Mouse (Mus musculus): ENCODE measurements at regions not wholly inside any gene's neighbourhood (a gene's known extent, or its start where the extent isn't known, plus 50 kb on each side); places are given as distances from the start of the nearest gene placed in this dataset.

- TF ChIP-seq CHD2 (IDR thresholded peaks at IDR 0.05; ENCODE audit: low read length) (no peak), USF2 (IDR thresholded peaks at IDR 0.05; ENCODE audit: borderline replicate concordance in 1 of 2, insufficient read depth in 1 of 2, low read depth in 1 of 2, low read length in 2 of 2) (no peak), NELFE (IDR thresholded peaks at IDR 0.05; ENCODE audit: low read depth, low read length) (no peak), MYB (IDR thresholded peaks at IDR 0.05; ENCODE audit: low read depth, low read length) (no peak), EP300 (IDR thresholded peaks at IDR 0.05; ENCODE audit: low read depth in 1 of 2, low read length in 2 of 2) (no peak), MXI1 (IDR thresholded peaks at IDR 0.05; ENCODE audit: low read depth, low read length) (no peak), KAT2A (conservative IDR thresholded peaks at IDR 0.05; ENCODE audit: low read depth, low read length) (no peak), ZMIZ1 (IDR thresholded peaks at IDR 0.05; ENCODE audit: low read depth, low read length) (no peak), MAFK (IDR thresholded peaks at IDR 0.05; ENCODE audit: borderline replicate concordance, low read depth, low read length) (no peak), SMC3 (IDR thresholded peaks at IDR 0.05; ENCODE audit: low read depth, low read length) (no peak), ZNF384 (IDR thresholded peaks at IDR 0.05; ENCODE audit: low read depth, low read length) (no peak), ZKSCAN1 (IDR thresholded peaks at IDR 0.05; ENCODE audit: low read depth, low read length) (no peak), MAX (IDR thresholded peaks at IDR 0.05; ENCODE audit: low read length) (no peak), POLR2AphosphoS2 (IDR thresholded peaks at IDR 0.05; ENCODE audit: low read length) (no peak), TAL1 (IDR thresholded peaks at IDR 0.05; ENCODE audit: low read length) (no peak), SIN3A (IDR thresholded peaks at IDR 0.05; ENCODE audit: low read length) (no peak), TCF12 (IDR thresholded peaks at IDR 0.05; ENCODE audit: low read depth, low read length) (no peak)
- H3K9ac ChIP-seq (ENCODE audit: control insufficient read depth, low read depth, low read length, poor library complexity, severe bottlenecking), result no peak overlapping the region
- H3K79me2 ChIP-seq (ENCODE audit: control insufficient read depth, insufficient read depth, low read length, poor library complexity), result no peaks in the 10 kb centered on the region
- H3K4me1 ChIP-seq (ENCODE audit: control insufficient read depth in 1 of 2, insufficient read depth in 2 of 2, low read length in 2 of 2), result no peaks in the 10 kb centered on the region
- DNase-seq (ENCODE audit: low read depth, low spot score), result no peak
- H3K9me3 ChIP-seq (replicated peaks; ENCODE audit: insufficient read depth, low read length), result no peaks in the 10 kb centered on the region
- no peaks in the 10 kb centered on the region for H3K27me3 ChIP-seq (ENCODE audit: control insufficient read depth in 1 of 2, insufficient read depth in 2 of 2, low read length in 2 of 2)
- no peaks in the 10 kb centered on the region for H3K36me3 ChIP-seq (ENCODE audit: control insufficient read depth in 1 of 2, insufficient read depth in 2 of 2, low read length in 2 of 2)
- no peak overlapping the region for H3K27ac ChIP-seq (ENCODE audit: control insufficient read depth, low read depth, low read length)
- no peak overlapping the region for H3K4me3 ChIP-seq (ENCODE audit: control insufficient read depth in 1 of 2, insufficient read depth in 1 of 2, low read depth in 2 of 2, low read length in 2 of 2)
These were observed 70.3 kb upstream of the 1700021F07Rik start for GRCm38 (mm10) chr2:173451993-173452481.

DNA sequence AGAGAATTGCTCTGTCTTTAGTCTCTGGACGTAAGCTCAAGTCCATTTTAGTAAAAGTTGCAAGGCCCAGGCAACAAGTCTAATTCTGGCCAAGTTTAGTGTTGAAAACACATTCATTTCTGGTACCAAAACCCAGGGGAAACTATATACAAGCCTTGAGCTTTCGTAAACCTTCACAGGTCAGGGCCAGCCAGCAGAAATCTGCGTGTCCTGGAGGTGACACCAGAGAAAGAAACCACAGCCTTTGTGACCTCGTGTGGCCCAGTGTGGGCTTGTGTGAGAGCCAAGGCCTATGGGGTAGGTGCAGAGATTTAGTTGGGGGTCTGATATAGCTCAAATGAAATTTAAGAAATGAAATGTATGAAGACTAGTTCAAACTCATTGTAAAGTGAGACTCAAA is 69.6 kb upstream of the 1700021F07Rik start:
- H3K36me3 ChIP-seq (ENCODE audit: control insufficient read depth in 1 of 2, insufficient read depth in 2 of 2, low read length in 2 of 2), result no peaks in the 10 kb centered on the region
- no peak overlapping the region for H3K27ac ChIP-seq (ENCODE audit: control insufficient read depth, low read depth, low read length)
- H3K4me3 ChIP-seq (ENCODE audit: control insufficient read depth in 1 of 2, insufficient read depth in 1 of 2, low read depth in 2 of 2, low read length in 2 of 2), result no peak overlapping the region
- no peaks in the 10 kb centered on the region for H3K9me3 ChIP-seq (replicated peaks; ENCODE audit: insufficient read depth, low read length)
- no peaks in the 10 kb centered on the region for H3K27me3 ChIP-seq (ENCODE audit: control insufficient read depth in 1 of 2, insufficient read depth in 2 of 2, low read length in 2 of 2)
- TF ChIP-seq CTCF (IDR thresholded peaks at IDR 0.05 in 2 of 3, conservative IDR thresholded peaks at IDR 0.05 in 1 of 3; ENCODE audit: control insufficient read depth in 1 of 3, insufficient read depth in 1 of 3, low read depth in 2 of 3, low read length in 3 of 3, poor library complexity in 1 of 3, severe bottlenecking in 1 of 3) (no peak), ZC3H11A (IDR thresholded peaks at IDR 0.05; ENCODE audit: low read depth, low read length) (no peak), MAZ (IDR thresholded peaks at IDR 0.05; ENCODE audit: low read depth, low read length) (no peak), POLR2A (IDR thresholded peaks at IDR 0.05; ENCODE audit: control insufficient read depth in 1 of 2, insufficient read depth in 1 of 2, low read depth in 1 of 2, low read length in 2 of 2, poor library complexity in 1 of 2) (no peak), RCOR1 (IDR thresholded peaks at IDR 0.05; ENCODE audit: low read depth, low read length) (no peak), MAFK (IDR thresholded peaks at IDR 0.05; ENCODE audit: borderline replicate concordance, low read depth, low read length) (no peak), NRF1 (IDR thresholded peaks at IDR 0.05; ENCODE audit: insufficient read depth, low read depth, low read length, poor library complexity, severe bottlenecking) (no peak), POLR2AphosphoS5 (IDR thresholded peaks at IDR 0.05; ENCODE audit: borderline replicate concordance, low read depth, low read length) (no peak), KAT2A (conservative IDR thresholded peaks at IDR 0.05; ENCODE audit: low read depth, low read length) (no peak), MEF2A (IDR thresholded peaks at IDR 0.05; ENCODE audit: extremely low read depth, insufficient replicate concordance, low read depth, low read length, poor library complexity, severe bottlenecking) (no peak), MYB (IDR thresholded peaks at IDR 0.05; ENCODE audit: low read depth, low read length) (no peak), CHD1 (IDR thresholded peaks at IDR 0.05; ENCODE audit: low read depth, low read length) (no peak), MYC (IDR thresholded peaks at IDR 0.05; ENCODE audit: low read depth, low read length) (no peak), POLR2AphosphoS2 (IDR thresholded peaks at IDR 0.05; ENCODE audit: low read length) (no peak)
- H3K79me2 ChIP-seq (ENCODE audit: control insufficient read depth, insufficient read depth, low read length, poor library complexity), result no peaks in the 10 kb centered on the region
- H3K9ac ChIP-seq (ENCODE audit: control insufficient read depth, low read depth, low read length, poor library complexity, severe bottlenecking), result no peak overlapping the region
- DNase-seq (ENCODE audit: low read depth, low spot score), result no peak
- no peaks in the 10 kb centered on the region for H3K4me1 ChIP-seq (ENCODE audit: control insufficient read depth in 1 of 2, insufficient read depth in 2 of 2, low read length in 2 of 2)
